Mouse (Mus musculus) hindbrain, embryonic 11.5 days (tissue): Measurements from ENCODE around the gene Lrrc51. TPM values are rescaled to one million over a fixed set of nuclear protein-coding genes. Genes with fewer than 3 reads are reported as not detected.

ENCODE experiments used
- ATAC-seq: fragments of 200-750 bp; cut with Nextera tagmentation; 2 replicates; pipeline ENCODE4 v1.8.0; 2017; ENCODE audit warnings: mild to moderate bottlenecking, moderate TSS enrichment, moderate library complexity; ENCODE audit not compliant: low FRiP score
- DNase-seq: peaks from one replicate; pipeline ENCODE4 v3.0.0-alpha.2; 2015; ENCODE audit warnings: low spot score
- H3K27ac ChIP-seq: fragments of 300-500 bp; sonication (generic); 2 replicates; pipeline ENCODE4 v1.5.1; 2014; ENCODE audit warnings: mild to moderate bottlenecking, low read depth, low read length
- H3K27me3 ChIP-seq: fragments of 300-500 bp; sonication (generic); 2 replicates; pipeline ENCODE4 v1.6.1; 2014; ENCODE audit warnings: mild to moderate bottlenecking, low read length, moderate library complexity, mixed read lengths; ENCODE audit not compliant: control insufficient read depth, insufficient read depth
- H3K36me3 ChIP-seq: fragments of 300-500 bp; sonication (generic); 2 replicates; pipeline ENCODE4 v1.6.1; 2014; ENCODE audit warnings: mild to moderate bottlenecking, low read length, moderate library complexity, mixed read lengths; ENCODE audit not compliant: control insufficient read depth, insufficient read depth
- H3K4me1 ChIP-seq: fragments of 300-500 bp; sonication (generic); replicated peaks from 2 replicates; pipeline ENCODE4 v1.6.1; 2014; ENCODE audit warnings: low read length, mixed read lengths; ENCODE audit not compliant: control insufficient read depth, insufficient read depth
- H3K4me2 ChIP-seq: fragments of 300-500 bp; sonication (generic); replicated peaks from 2 replicates; pipeline ENCODE4 v1.6.1; 2014; ENCODE audit warnings: mild to moderate bottlenecking, low read depth, low read length
- H3K4me3 ChIP-seq: fragments of 300-500 bp; sonication (generic); 2 replicates; pipeline ENCODE4 v1.5.1; 2014; ENCODE audit warnings: low read depth, low read length
- H3K9ac ChIP-seq: fragments of 300-500 bp; sonication (generic); 2 replicates; pipeline ENCODE4 v1.6.1; 2014; ENCODE audit warnings: low read depth, low read length
- H3K9me3 ChIP-seq: fragments of 300-500 bp; sonication (generic); 2 replicates; pipeline ENCODE4 v1.6.1; 2016; ENCODE audit warnings: low read length; ENCODE audit not compliant: control insufficient read depth
- whole genome bisulfite sequencing: fragments of 180-500 bp; shearing (Covaris S2); extraction: QIAGEN DNeasy Blood & Tissue Kit; methylation state at CpG from one replicate; pipeline ENCODE4 v1.1.7; 2014; 5-methylcytosine and 5-hydroxymethylcytosine counted together
- polyA plus RNA-seq: library from polyadenylated mRNA; unstranded; fragments of >200 nt; fragmentation: Nextera tagmentation; extraction: Ambion mirVana; gene quantifications from 2 replicates; pipeline ENCODE4 v1.2.1, GENCODE M21; 2014

Lrrc51 gene
- polyA plus RNA-seq, 1 experiment from 2014 or later = 12.2 TPM

DNA sequence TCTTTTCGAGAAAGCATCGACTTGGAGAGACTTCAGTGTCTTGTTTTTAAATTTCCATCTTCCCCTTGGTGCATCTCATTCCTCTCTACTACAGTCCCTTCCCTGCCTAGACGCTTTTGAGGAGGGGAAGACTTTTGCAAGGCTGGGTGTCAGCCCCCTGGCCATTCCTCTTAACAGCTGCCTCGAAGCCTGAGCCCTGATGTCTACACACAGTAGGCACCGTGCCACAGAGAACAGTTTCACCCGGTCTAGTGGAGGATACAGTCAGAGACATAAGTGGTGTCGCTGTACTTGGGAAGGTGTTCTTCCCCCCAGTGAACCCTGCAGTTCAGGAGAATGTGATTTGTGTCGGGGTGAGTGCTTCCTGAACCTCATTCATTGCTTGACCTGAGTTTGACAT, 27.0 kb downstream of the Lrrc51 start:
- no peak for DNase-seq
- Histone ChIP-seq H3K27me3 (no peaks in the 10 kb centered on the region), H3K9me3 (no peaks in the 10 kb centered on the region), H3K4me1 (peaks cover 4% of the 10 kb centered on the region), H3K9ac (peak overlapping the region; percentile 92; the same call in 1 of the 2 replicates), H3K36me3 (no peaks in the 10 kb centered on the region), H3K4me2 (peak overlapping the region; percentile 55), H3K4me3 (peak overlapping the region; percentile 81), H3K27ac (no peak overlapping the region)
- ATAC-seq = no peak
- 78% methylated on average over 8 of the region's 8 CpGs for WGBS

DNA sequence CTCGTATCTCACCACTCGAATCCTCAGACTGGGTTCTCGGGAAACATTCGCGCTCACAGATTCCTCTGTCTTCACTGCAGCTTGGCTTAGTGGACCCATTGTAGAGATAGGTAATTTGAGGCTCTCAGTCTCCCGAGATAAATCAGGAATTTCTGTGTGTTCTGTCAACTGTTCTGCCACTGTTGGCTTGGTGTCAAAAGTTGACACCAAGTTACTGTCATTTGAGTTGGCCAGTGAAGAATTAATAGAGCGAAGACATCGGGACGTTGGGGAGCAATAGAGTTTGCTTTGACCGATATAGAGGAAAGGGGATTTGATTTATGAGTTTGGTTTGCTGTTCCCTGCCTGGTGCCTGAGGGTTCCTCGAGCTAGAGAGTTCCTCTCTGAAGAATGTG, 27.4 kb downstream of the Lrrc51 start, which contains the start of gene Tomt:
Gene Tomt, minus strand, starts transcription at position 73 of the 395 bp plus-strand sequence.
- Histone ChIP-seq H3K36me3 (no peaks in the 10 kb centered on the region), H3K9me3 (no peaks in the 10 kb centered on the region), H3K9ac (peak within 1 kb of the TSS; percentile 92), H3K27me3 (no peaks in the 10 kb centered on the region), H3K27ac (peak within 1 kb of the TSS; percentile 88), H3K4me1 (peaks cover 4% of the 10 kb centered on the region), H3K4me2 (peak within 1 kb of the TSS; percentile 55), H3K4me3 (peak within 1 kb of the TSS; percentile 81)
- ATAC-seq = no peak
- no peak for DNase-seq
- WGBS = 21% methylated on average over 11 of the region's 11 CpGs

DNA sequence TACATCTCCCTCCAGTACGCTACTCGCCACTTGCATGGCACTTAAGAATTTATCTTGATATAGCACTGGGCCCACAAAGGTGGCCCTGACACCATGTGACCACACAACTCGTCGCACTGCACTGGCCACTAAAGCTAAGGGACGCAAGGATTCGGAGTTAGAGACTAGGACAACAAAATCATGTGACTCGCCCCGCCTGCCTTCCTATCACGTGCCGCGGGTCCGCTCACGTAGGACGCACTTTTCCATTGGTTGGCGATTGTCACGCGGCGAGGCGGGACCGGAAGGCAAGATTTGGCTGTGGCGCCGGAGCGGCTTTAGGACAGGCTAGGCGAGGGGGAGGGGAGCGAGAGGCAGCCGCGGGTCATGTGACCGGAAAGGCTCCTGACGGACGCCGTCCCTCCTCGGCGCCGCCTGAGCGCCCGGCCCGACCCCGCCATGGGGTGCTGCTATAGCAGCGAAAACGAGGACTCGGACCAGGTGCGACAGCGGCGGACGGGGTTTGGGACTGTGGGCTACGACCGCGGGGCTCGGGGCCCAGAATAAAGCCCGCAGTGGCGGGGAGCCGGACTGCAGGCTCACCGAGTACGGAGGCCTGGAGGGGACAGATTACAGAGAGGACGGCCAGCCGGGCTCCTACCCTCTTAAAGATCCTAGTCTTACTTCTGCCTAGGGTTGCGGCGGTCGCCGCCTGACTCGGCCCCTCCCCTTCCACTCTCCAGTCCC, 28.0 kb downstream of the Lrrc51 start, which contains the start of gene Lamtor1:
Gene Lamtor1, plus strand, starts transcription at position 344 of the 726 bp plus-strand sequence.
- DNase-seq = peak; percentile 98
- Histone ChIP-seq H3K9ac (peak within 1 kb of the TSS; percentile 92), H3K36me3 (no peaks in the 10 kb centered on the region), H3K27ac (peak within 1 kb of the TSS; percentile 88), H3K4me3 (peak within 1 kb of the TSS; percentile 81), H3K4me1 (peaks cover 4% of the 10 kb centered on the region), H3K9me3 (no peaks in the 10 kb centered on the region), H3K4me2 (peak within 1 kb of the TSS; percentile 55), H3K27me3 (no peaks in the 10 kb centered on the region)
- peak; percentile 98 for ATAC-seq
- under 1% methylated on average over 58 of the region's 61 CpGs for WGBS

DNA sequence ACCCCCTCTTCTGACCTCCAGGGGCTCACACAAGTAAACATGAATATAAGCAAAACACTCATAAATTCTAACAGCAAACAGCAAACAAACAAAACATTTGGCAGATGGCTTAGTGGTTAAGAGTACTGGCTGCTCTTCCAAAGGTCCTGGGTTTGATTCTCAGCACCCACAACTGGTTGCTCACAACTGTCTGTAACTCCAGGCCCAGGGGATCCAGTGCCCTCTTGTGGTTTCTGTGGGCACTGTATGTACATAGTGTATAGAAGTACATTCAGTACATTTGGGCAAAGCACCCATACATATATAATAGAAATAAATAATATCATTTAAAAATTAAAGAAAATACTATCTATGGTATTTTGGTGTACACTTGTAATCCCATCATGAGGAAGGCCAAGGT, 30.8 kb downstream of the Lrrc51 start:
- no peak overlapping the region for H3K4me2 ChIP-seq
- H3K27me3 ChIP-seq = no peaks in the 10 kb centered on the region
- no peak for DNase-seq
- H3K9me3 ChIP-seq = no peaks in the 10 kb centered on the region
- no peak overlapping the region for H3K27ac ChIP-seq
- no peak overlapping the region for H3K9ac ChIP-seq
- H3K4me3 ChIP-seq = no peak overlapping the region
- peaks cover 4% of the 10 kb centered on the region for H3K4me1 ChIP-seq
- no peak for ATAC-seq
- no peaks in the 10 kb centered on the region for H3K36me3 ChIP-seq

DNA sequence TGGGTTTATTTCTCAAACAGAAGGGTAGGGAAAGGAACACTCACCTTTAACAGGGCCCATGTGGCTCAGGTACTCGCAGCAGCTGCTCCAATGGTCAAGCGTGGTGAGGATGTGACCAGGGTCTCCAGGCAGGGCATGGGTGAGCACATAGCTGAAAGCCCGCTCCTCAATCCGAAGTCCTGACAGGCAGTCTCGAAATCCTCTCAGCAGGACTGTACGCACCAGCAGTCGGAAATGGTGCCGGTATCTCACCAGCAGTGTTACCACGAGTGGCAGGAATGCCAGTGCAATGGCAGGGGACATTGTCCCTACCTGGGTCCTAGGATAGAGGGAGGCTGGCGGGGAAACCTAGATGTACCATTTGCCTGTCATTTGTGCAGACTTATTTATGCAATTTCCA, 31.7 kb downstream of the Lrrc51 start:
- Histone ChIP-seq H3K9ac (no peak overlapping the region), H3K4me2 (no peak overlapping the region), H3K27me3 (no peaks in the 10 kb centered on the region), H3K4me3 (no peak overlapping the region), H3K9me3 (no peaks in the 10 kb centered on the region), H3K36me3 (no peaks in the 10 kb centered on the region), H3K4me1 (peaks cover 4% of the 10 kb centered on the region), H3K27ac (no peak overlapping the region)
- ATAC-seq (no peak), DNase-seq (no peak)
- WGBS = 91% methylated on average over 10 of the region's 10 CpGs

DNA sequence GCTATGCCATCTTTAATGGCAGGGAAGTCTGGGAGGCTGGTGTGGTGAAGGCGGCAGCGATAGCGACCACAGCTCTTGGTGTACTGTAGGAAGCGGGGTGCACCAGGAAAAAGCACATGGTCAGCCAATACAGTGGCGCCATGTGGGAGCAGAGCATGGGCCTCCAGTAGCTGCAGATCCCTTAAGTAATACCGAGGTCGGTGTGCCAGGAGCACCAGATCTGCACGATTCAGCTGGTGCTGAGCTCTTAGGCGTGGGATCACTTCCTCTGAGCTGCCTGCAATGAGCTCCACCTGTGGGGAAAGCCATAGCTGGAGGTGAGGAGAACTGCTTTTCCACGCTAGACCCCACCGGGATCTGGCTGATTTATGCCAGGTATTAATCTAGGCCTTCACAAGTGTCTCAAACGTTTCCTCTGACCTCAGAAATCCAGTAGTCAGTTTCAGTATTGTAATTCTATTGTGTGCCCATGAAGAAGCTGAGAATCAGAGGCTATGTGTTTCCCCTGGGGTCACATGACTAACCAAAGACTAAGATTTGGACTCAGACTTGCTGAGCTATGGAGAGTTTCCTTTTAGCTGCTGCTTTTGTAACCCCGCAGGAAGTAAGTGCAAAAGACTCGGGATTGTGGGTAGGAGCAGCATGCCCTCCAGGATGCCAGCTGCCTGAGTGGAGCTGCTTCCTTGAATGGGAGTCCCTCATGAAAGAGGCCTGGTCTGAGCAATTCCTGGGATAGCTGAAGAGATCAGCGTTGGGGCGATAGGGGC, 33.2 kb downstream of the Lrrc51 start:
- no peak overlapping the region for H3K27ac ChIP-seq
- no peak for ATAC-seq
- no peaks in the 10 kb centered on the region for H3K36me3 ChIP-seq
- no peaks in the 10 kb centered on the region for H3K4me1 ChIP-seq
- no peaks in the 10 kb centered on the region for H3K27me3 ChIP-seq
- H3K4me2 ChIP-seq = no peak overlapping the region
- no peak for DNase-seq
- WGBS = 93% methylated on average over 16 of the region's 16 CpGs
- no peak overlapping the region for H3K9ac ChIP-seq
- no peaks in the 10 kb centered on the region for H3K9me3 ChIP-seq
- no peak overlapping the region for H3K4me3 ChIP-seq

DNA sequence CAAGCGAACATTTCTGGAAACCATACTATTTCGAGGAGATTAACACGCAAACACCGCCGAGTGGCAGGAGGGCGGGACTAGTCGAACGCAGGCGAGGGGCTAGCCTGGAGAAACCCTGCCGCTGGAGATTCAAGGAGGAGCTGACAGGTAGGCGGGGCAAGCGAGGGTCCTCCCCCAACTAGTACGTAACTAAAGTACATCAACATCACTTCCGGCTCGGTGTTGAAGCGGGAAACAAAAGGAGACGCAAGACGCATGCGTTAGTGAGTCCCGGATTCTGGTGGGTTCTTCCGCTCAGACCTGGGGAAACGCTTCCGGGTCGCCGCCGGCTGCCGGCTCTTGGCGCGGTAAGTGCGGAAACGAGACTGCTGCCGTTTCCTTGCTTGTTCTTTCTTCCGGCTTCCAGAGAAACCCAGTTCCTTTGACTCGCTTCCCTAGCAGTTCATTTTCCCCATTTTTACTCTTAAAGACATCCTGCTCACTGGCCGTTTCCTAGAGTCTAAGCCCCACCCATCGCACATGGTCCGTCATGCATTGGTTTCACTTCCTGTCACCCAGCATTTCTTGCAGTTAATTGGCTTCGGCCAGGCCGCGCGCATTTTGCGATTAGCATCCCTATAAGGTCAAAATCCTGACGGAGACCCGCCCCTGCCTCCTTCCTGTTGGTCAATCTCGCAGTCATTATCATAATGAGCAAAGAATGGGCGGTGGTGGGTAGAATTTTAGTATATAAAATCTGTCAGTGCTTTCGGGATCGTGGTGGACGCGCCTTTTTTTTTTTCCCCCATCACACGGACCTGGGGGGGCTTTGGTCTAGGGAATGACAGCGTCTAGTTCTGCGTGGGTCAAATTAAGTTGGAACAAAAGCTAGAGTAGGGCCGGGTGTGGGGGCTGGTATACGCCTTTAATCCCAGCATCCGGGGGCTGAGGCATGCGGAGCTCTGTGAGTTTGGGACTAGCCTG, 37.3 kb downstream of the Lrrc51 start:
- no peaks in the 10 kb centered on the region for H3K9me3 ChIP-seq
- ATAC-seq (peak; percentile 99), DNase-seq (peak; percentile 97)
- no peaks in the 10 kb centered on the region for H3K4me1 ChIP-seq
- H3K4me3 ChIP-seq = peak overlapping the region; percentile 56
- H3K27me3 ChIP-seq = no peaks in the 10 kb centered on the region
- no peaks in the 10 kb centered on the region for H3K36me3 ChIP-seq
- H3K9ac ChIP-seq = peak overlapping the region; percentile 57
- peak overlapping the region; percentile 89 for H3K27ac ChIP-seq
- WGBS = under 1% methylated on average over 56 of the region's 57 CpGs
- H3K4me2 ChIP-seq = peak overlapping the region; percentile 46

DNA sequence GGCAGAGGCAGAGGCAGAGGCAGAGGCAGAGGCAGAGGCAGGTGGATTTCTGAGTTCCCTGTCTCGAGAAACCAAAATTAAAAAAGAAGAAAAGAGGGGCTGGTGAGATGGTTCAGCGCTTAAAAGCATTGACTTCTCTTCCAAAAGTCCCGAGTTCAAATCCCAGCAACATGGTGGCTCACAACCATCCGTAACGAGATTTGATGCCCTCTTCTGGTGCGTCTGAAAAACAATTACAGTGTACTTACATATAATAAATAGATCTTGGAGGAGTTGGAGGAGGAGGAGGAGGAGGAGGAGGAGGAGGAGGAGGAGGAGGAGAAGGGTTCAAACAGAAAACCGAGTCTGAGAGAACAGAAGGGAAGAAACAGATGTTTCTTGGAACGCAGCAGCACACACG, 38.0 kb downstream of the Lrrc51 start:
- no peaks in the 10 kb centered on the region for H3K27me3 ChIP-seq
- no peak overlapping the region for H3K27ac ChIP-seq
- H3K4me1 ChIP-seq = no peaks in the 10 kb centered on the region
- H3K4me2 ChIP-seq = peak overlapping the region; percentile 22
- peak overlapping the region; percentile 56 for H3K4me3 ChIP-seq
- ATAC-seq (no peak), DNase-seq (no peak)
- H3K9ac ChIP-seq = peak overlapping the region; percentile 57; the same call in 1 of the 2 replicates
- WGBS = 37% methylated on average over 9 of the region's 9 CpGs
- H3K9me3 ChIP-seq = no peaks in the 10 kb centered on the region
- H3K36me3 ChIP-seq = no peaks in the 10 kb centered on the region
